Mouse (Mus musculus): ENCODE measurements at regions not wholly inside any gene's neighbourhood (a gene's known extent, or its start where the extent isn't known, plus 50 kb on each side); places are given as distances from the start of the nearest gene placed in this dataset.
"Not testable (repeated sequence)": the region's sequence is repeated elsewhere in the genome, so short reads cannot be mapped to it uniquely, and the experiment has no call there.

DNA sequence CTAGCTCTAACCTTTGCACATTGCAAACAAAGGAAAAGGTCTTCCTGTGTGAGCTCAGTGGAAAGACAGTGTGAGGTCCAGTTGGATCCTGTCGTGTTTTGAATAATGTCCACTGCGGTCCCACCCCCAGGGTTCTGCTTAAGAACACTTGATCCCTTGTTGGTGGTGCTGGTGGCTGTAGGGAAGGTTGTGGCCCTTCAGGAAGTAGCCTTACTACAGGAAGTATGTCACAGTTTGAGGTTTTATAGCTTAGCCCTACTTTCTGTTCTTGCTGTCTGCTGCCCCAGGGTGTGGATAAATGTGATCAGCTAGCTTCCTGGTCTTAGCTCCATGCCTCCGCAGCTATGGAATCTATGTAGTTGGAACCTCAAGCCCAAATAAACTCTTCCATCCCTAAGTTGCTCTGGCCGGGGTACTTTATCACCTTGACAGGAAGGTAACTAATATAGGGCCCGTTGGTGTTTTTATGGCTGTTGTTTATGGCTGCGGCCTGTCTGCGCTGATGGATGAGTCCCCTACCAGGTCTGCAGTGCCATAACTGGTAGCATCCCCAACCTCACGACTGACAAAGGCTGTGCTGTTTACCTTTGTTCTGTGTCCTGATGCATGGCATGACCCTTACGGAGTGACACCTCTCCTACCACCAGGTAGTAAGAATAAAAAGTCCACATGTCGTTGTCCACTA is 103.1 kb upstream of the Gadl1 start:
- no peak for DNase-seq

DNA sequence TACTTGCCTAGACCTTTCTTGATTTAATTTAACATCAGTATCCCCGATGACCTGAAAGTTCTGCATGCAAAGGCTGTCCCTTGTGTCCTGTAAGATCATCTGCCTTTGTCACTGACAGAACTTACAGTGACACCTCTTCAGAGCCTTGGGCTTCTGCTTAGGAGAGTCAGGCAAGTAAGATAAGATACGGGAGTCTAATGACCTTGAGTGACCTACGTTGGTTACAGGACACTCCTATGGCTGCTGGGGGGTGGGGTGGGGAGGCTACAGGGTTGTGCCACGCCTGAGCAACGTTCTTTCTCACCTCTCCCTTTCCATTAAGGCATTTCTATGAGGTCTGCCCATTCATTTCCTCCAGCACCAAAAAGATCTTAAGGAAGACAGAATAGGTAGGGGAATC is 69.1 kb upstream of the Gadl1 start:
- no peak for DNase-seq

DNA sequence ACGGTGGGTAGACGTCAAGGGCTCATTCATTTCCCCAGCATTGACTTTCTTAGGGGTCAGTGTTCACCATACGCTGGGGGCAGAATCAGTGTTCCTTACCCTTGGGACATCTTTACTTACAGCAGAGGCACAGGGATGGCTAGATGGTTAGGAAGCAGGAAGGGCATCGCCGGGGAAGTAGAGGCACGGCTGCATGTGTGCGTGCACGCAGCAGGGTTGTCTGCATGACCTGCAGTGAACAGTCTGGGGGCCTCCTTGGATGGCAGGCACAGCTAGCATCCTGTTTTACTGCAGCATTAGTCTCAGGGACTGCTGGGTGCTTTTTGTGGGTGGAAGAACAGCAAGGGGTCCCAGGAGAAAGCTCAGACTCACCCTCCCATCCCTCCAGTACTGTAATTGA is 68.5 kb upstream of the Gadl1 start:
- no peak for DNase-seq

DNA sequence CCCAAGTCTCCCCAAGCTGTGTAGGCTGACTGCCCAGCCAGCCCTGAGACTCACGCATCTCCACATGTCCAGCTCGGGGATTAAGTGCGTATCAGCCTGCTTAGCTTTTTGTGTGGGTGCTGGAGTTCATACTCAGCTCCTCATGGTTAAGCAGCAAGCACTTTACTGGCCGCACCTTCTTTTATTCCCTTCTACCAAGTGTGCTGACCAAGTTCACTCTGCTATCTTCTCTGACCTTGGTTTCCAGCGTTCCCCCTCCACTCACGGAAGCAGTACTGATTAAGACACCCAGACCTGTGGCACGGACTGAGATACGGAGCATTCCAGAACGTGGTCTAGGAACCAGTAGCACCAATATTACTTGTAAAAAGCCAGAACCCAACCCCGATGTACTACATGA is 67.6 kb upstream of the Gadl1 start:
- no peak for DNase-seq

DNA sequence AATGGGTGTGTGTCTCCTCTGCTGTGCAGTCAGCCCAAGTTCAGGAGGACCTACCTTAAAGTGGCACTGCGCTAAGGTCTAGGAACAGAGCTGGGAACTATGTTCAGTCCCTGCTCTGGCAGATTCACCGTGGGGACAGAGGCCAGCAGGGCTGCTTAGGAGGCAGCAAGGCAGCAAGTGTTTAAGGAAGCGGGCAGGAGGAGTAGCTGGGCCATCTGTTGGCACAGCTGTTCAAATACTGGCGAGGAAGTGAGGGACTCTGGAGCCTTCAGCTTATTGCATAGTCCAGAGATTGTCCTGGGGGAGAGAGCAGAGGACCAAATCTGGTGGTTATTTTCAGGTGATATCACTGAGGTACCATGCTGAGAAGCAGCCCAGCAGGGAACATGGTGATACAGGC is 64.9 kb upstream of the Gadl1 start:
- peak in 1 of 2 experiments; percentile 5 for DNase-seq

DNA sequence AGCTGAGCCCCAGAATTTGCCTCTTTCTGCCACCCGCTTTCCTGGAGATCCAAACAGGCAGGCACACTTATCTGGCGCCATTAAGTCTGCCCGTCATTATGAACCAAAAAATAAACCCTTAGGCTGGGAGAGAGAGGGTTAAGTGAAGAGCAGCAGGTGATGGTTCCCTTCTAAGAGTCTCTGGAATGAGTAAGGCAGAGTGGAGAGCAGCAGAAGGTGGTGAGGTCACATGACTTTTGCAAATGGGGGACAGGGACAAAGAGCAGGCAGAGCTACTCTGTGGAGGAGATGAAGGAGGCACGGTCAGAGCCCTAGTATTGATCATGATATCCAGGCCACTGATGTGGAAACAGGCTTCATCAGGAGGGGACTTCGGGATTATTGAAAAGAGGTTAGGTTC is 64.2 kb upstream of the Gadl1 start:
- no peak for DNase-seq

DNA sequence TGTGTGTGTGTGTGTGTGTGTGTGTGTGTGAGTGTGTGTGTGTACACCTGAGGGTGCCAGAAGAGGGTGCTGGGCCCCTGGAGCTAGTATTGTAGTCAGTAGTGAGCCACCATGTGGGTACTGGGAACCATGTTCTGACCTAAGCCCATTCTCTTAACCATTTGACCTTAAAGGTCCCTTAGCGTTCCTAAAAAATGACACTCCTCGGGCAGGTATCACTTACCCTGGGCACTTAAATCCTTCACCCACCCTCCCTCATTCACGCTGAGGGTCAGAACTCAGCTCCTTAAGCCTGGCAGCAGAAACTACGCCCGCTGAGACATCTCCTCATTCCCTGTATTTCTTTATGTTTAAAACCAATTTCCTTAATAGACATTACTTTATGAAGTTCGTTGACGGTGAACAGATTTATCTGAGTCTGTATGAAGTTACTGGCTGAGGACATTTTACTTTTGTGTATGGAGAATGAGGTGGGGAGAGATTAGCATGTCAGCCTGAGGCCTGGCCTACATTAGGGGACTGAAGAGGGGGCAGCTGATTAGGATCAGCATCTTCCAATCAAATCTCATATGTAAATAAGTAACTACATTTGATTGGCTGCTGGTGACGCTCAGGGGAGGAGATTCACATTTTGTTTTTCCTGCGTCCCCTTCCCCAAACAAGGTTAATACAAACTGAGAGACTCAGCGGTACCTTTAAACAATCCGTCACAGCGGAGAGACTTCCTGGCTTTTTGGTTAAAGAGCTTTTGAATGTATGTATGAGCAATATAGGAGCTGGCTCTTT is 61.8 kb upstream of the Gadl1 start:
- DNase-seq = no peak

DNA sequence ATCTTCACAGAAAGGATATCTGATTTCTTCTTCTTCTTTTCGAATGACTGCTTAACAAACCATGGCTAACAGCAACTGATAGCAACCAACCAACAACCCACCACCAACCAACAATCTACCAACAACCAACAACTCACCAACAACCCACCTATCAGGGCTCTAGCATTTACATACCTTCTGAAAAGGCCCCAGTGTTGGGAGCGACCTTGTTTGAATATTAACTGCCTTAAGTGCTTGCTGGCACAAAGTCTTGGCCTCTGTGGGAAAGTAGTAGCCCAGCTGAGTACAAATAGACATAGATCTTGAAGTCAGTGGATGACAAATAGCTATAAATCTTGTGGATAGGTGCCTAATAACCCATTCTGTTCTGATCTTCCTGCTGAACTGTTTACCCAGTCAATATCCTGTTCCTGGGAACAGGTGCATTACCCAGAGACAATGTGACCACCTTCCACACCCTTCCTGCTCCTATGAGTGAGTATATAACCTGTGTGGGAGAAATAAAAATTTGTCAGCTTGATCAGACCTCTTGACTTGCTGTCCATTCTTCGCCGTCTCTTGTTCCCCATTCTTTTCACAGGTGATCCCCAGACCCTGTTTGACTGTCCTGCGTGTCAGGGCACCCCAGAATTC is 55.9 kb upstream of the Gadl1 start:
- DNase-seq = not testable (repeated sequence)

DNA sequence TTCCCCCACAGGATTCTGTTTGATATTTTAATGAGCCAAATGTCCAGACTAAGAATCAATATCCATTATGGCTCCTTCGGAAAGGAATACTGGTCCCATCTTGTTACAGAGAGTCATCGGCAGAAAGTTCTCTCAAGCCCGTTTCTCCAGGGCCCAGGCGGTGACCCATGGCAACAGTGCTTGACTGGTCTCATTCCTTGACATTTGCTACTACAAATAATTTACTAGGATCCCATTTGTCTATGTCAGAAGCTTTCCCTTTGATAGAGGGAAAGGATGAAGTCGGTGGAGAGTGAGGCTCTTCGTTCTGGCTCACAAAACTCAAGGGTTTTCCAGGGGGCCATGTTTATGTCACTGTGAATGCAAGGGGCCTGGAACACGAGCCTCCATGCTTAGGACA is 52.0 kb upstream of the Gadl1 start:
- no peak for DNase-seq

DNA sequence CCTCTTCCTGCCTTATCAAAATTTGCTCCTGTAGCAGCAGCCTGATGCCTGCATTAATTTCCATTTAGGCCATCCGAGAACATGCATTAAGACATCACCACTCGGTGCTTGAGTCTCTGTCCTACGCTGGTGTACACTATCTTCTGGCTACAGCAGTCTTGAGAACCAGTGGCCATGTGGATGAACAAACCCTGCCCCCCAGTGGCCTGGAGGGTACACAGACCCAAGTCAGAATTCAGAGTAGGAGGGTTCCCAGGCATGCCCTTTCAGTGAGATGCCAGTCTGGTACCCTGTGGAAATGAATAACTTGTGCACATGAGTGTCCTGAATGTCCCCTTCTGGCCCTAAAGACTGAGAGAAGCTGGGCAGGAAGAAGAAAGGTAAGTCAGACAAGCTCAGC is 50.4 kb upstream of the Gadl1 start:
- no peak for DNase-seq
